Mouse (Mus musculus) lung, embryonic 14.5 days (tissue): ENCODE data around the gene Polr2c. TPM values are rescaled to one million over a fixed set of nuclear protein-coding genes. Genes with fewer than 3 reads are reported as not detected.
A peak's percentile ranks its signal among the peaks of the same experiment; 100 is the strongest.

ENCODE experiments used
- ATAC-seq: fragments of 200-750 bp; cut with Nextera tagmentation; 2 replicates; pipeline ENCODE4 v1.8.0; 2017; ENCODE audit warnings: mild to moderate bottlenecking, moderate TSS enrichment, moderate library complexity; ENCODE audit not compliant: insufficient read depth
- DNase-seq: peaks from one replicate; pipeline ENCODE4 v3.0.0-alpha.2; 2015
- H3K27ac ChIP-seq: fragments of 300-500 bp; sonication (generic); 2 replicates; pipeline ENCODE4 v1.5.1; 2014; ENCODE audit warnings: low read depth, mild to moderate bottlenecking, moderate library complexity
- H3K27me3 ChIP-seq: fragments of 300-500 bp; sonication (generic); 2 replicates; pipeline ENCODE4 v1.6.1; 2014; ENCODE audit warnings: low read length, control low read depth; ENCODE audit not compliant: insufficient read depth
- H3K36me3 ChIP-seq: fragments of 300-500 bp; sonication (generic); 2 replicates; pipeline ENCODE4 v1.6.1; 2014; ENCODE audit warnings: control low read depth; ENCODE audit not compliant: insufficient read depth
- H3K4me1 ChIP-seq: fragments of 300-500 bp; sonication (generic); 2 replicates; pipeline ENCODE4 v1.6.1; 2014; ENCODE audit warnings: antibody characterized with exemption, control low read depth; ENCODE audit not compliant: insufficient read depth
- H3K4me2 ChIP-seq: fragments of 300-500 bp; sonication (generic); 2 replicates; pipeline ENCODE4 v1.6.1; 2014; ENCODE audit warnings: mild to moderate bottlenecking
- H3K4me3 ChIP-seq: fragments of 300-500 bp; sonication (generic); 2 replicates; pipeline ENCODE4 v1.5.1; 2014; ENCODE audit warnings: low read depth, low read length
- H3K9ac ChIP-seq: fragments of 300-500 bp; sonication (generic); 2 replicates; pipeline ENCODE4 v1.6.1; 2014
- H3K9me3 ChIP-seq: fragments of 300-500 bp; sonication (generic); 2 replicates; pipeline ENCODE4 v1.6.1; 2016; ENCODE audit warnings: low read depth, low read length, control low read depth
- CTCF ChIP-seq: IDR thresholded peaks from 2 replicates; pipeline ENCODE4 v1.5.1; 2016; ENCODE audit warnings: antibody characterized with exemption, low read depth
- WGBS: fragments of 180-500 bp; shearing (Covaris S2); extraction: QIAGEN DNeasy Blood & Tissue Kit; methylation state at CpG from one replicate; pipeline ENCODE4 v1.1.7; 2014; 5-methylcytosine and 5-hydroxymethylcytosine counted together
- polyA plus RNA-seq: library from polyadenylated mRNA; unstranded; fragments of >200 nt; fragmentation: Nextera tagmentation; extraction: Ambion mirVana; gene quantifications from 2 replicates; pipeline ENCODE4 v1.2.1, GENCODE M21; 2014

The Polr2c gene
- polyA plus RNA-seq, 1 experiment from 2014 or later = 169 TPM

DNA sequence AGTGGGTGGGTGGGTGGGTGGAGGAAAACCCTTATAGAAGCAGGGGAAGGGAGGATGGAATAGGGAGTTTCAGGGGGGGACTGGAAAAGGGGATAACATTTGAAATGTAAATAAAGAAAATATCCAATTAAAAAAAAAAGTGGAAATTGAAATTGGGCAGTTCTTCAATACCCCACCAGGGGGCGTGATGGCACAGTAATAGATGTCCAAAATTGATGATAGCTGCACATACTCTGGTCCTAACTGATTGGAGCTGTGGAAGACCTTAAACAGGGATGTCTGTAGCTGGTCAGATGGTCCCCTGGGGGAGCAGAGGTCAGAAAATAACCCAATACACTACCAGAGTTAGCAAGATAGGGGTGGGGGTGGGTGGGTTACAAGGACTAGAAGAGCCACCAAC, 42.7 kb upstream of the Polr2c start:
- H3K27ac ChIP-seq = no peak overlapping the region
- H3K36me3 ChIP-seq = no peaks in the 10 kb centered on the region
- H3K4me1 ChIP-seq = no peaks in the 10 kb centered on the region
- H3K4me3 ChIP-seq = no peak overlapping the region
- no peak for ATAC-seq
- 0% methylated on average over 1 of the region's 1 CpGs for WGBS
- peak; percentile 62 for DNase-seq
- no peak overlapping the region for H3K4me2 ChIP-seq
- TF ChIP-seq CTCF = peak; percentile 66
- H3K27me3 ChIP-seq = no peaks in the 10 kb centered on the region
- H3K9me3 ChIP-seq = no peaks in the 10 kb centered on the region
- H3K9ac ChIP-seq = no peak overlapping the region

DNA sequence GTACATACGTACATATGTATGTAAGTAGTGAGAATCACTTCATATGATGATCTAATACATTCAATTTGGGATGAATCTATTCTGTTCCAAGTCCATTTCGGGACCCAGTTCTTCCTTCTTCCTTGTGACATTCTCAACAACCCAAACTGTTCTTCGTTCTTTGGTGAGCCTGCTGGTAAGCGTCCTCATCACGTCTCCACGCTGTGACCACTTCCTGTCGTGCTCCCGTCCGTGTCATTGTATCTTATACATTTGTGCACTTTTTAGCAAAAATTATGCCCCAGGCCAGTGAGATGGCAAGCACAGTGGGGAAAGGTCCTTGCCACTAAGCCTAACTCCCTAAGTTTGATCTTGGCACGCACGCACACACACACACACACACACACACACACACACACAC, 39.3 kb upstream of the Polr2c start:
- Histone ChIP-seq H3K9me3 (no peaks in the 10 kb centered on the region), H3K4me3 (no peak overlapping the region), H3K36me3 (peaks cover 27% of the 10 kb centered on the region), H3K27ac (no peak overlapping the region), H3K4me2 (no peak overlapping the region), H3K27me3 (no peaks in the 10 kb centered on the region), H3K9ac (no peak overlapping the region), H3K4me1 (no peaks in the 10 kb centered on the region)
- no peak for TF ChIP-seq CTCF
- ATAC-seq = no peak
- 78% methylated on average over 11 of the region's 11 CpGs for WGBS
- no peak for DNase-seq

DNA sequence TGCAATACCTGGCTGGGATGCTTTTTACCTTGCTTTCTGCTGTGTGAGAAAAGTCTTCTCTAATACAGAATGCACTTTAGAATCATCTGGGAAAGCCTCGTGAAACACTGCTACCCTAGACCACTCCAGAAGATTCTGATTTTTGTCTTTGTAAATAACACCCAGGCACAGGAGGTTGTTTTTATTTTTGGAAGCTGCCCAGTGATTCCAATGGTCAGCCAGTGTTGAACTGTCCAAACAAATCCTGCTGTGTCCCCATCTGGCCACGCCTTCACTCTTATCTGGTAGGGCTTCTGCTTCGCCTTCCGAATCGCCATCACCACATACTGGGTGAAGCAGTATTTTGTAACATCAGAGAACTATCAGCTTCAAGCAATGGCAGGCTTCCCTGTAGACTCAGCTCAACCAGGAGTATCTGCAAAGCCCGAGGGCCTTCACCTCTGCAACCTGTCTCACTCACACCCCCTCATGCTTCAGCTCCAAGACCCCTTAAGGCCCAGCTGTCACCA, 37.5 kb upstream of the Polr2c start:
- 65% methylated on average over 6 of the region's 6 CpGs for WGBS
- TF ChIP-seq CTCF = no peak
- H3K4me2 ChIP-seq = no peak overlapping the region
- H3K4me3 ChIP-seq = no peak overlapping the region
- no peak overlapping the region for H3K27ac ChIP-seq
- DNase-seq = no peak
- H3K27me3 ChIP-seq = no peaks in the 10 kb centered on the region
- H3K9ac ChIP-seq = no peak overlapping the region
- H3K9me3 ChIP-seq = no peaks in the 10 kb centered on the region
- ATAC-seq = no peak
- no peaks in the 10 kb centered on the region for H3K4me1 ChIP-seq
- peaks cover 42% of the 10 kb centered on the region for H3K36me3 ChIP-seq

DNA sequence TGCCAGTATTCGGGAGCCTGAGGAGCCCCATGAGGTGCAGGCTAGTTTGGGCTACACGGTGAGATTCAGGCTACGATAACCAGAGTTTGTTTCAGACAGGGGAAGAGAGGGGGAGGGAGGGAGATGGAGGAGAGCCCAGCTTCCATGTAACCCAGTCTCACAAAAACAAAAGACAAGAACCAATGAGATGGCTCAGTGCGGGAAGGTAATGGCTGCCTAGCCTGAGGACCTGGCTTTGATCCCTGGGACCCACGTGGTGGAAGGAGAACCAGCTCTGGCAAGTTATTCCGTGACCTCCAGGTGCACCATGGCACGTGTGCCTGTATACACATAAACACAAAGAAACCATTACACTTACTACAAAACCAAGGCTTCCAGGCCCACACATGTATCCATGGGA, 36.7 kb upstream of the Polr2c start:
- Histone ChIP-seq H3K4me3 (no peak overlapping the region), H3K27ac (no peak overlapping the region), H3K27me3 (no peaks in the 10 kb centered on the region), H3K36me3 (peaks cover 50% of the 10 kb centered on the region), H3K9ac (no peak overlapping the region), H3K4me2 (no peak overlapping the region), H3K9me3 (no peaks in the 10 kb centered on the region), H3K4me1 (no peaks in the 10 kb centered on the region)
- ATAC-seq = no peak
- no peak for TF ChIP-seq CTCF
- 82% methylated on average over 7 of the region's 7 CpGs for WGBS
- DNase-seq = no peak

DNA sequence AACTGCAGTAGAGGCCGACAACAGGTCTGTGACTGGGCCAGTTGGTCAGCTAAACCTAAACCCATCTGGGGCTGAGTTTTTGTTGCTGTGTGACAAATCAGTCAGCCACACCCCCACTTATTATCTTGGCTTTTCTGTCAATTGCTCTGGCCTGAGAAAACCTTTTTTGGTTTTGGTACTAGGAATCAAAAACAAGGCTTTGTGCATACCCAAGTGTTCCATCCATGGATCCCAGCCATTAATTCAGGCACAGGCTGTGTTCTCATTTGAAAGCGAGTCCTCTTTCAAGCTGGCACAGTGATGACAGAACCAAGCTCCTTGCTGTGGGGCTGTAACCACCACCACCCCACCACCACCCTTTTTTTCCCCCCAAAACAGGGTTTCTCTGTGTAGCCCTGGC, 35.9 kb upstream of the Polr2c start:
- DNase-seq (no peak), ATAC-seq (no peak)
- H3K27me3 ChIP-seq = no peaks in the 10 kb centered on the region
- 89% methylated on average over 2 of the region's 2 CpGs for WGBS
- peaks cover 56% of the 10 kb centered on the region for H3K36me3 ChIP-seq
- H3K9me3 ChIP-seq = no peaks in the 10 kb centered on the region
- H3K4me3 ChIP-seq = no peak overlapping the region
- TF ChIP-seq CTCF = no peak
- no peak overlapping the region for H3K4me2 ChIP-seq
- H3K9ac ChIP-seq = no peak overlapping the region
- no peak overlapping the region for H3K27ac ChIP-seq
- no peaks in the 10 kb centered on the region for H3K4me1 ChIP-seq

DNA sequence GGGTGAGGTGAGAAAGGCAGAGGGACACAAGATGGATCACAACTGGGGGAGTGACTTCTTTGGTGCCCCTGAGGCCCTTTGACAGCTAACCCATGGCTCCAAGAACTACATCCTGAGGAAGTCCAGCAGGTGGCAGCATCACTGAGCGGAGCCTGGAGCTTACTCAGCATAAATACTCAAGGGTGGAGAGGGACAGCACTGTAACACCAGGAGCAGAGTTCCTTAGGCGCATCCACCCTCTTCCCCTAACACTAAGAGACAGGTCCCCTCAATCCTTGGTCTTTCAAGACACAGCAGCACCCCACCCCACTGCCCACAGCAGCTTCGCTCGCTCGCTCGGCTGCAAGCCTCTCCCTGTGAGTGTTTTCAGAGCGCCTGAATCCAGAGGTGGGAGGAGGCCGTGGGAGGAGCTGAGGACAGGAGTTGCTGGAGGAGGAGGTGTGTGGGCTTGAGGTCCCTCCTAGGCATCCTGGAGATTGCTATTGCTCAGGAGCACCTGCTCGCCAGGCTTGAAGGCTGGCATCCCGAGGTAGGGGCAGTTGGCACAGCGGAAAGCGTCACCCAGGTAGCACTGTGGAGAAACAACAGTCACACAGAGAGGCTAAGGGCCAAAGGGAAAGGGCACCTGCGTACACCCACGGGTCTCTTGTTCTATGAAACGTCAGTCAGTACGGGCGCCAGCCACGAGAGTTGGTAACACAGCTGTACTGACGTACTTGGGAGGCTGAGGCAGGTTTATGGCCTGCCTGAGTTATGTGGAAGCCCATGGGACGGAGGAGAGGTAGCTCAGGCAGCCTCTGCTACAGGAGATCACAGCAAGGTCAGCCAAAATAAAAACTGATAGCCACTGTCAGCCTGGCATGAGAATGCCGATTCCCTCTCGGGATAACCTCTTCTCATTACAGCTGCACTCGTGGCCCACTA, 34.4 kb upstream of the Polr2c start:
- Histone ChIP-seq H3K27ac (no peak overlapping the region), H3K27me3 (no peaks in the 10 kb centered on the region), H3K9me3 (no peaks in the 10 kb centered on the region), H3K4me3 (no peak overlapping the region), H3K9ac (no peak overlapping the region), H3K4me2 (no peak overlapping the region), H3K4me1 (no peaks in the 10 kb centered on the region), H3K36me3 (peaks cover 69% of the 10 kb centered on the region)
- DNase-seq (peak; percentile 76), ATAC-seq (peak; percentile 73; the same call in 1 of the 2 replicates)
- WGBS = 80% methylated on average over 23 of the region's 23 CpGs
- TF ChIP-seq CTCF = peak; percentile 75

DNA sequence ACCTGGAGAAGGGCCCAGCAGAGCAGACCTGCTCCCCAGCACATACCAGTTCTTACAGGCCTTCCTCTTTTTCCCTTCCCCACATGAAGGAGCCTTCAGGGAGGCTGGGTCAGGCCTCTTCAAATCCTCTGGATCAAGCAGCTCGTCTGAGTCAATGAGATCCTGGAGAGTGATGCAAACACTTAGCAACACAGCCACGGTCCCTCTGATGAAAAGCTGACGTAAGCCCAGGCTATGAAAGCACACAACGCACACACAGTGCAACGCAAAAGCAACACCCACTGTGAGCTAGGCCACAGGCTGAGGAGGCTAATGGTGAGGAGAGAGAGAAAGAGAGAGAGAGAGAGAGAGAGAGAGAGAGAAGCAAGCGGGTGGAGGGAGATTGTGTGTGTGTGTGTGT, 32.1 kb upstream of the Polr2c start:
- Histone ChIP-seq H3K36me3 (peaks cover 83% of the 10 kb centered on the region), H3K27ac (no peak overlapping the region), H3K9ac (no peak overlapping the region), H3K4me2 (no peak overlapping the region), H3K4me3 (no peak overlapping the region), H3K9me3 (no peaks in the 10 kb centered on the region), H3K4me1 (no peaks in the 10 kb centered on the region), H3K27me3 (no peaks in the 10 kb centered on the region)
- WGBS = 79% methylated on average over 6 of the region's 6 CpGs
- no peak for DNase-seq
- no peak for ATAC-seq
- no peak for TF ChIP-seq CTCF
